Comparison of ENCODE assay signal across 17 mouse cellular contexts in the genomic region with DNA sequence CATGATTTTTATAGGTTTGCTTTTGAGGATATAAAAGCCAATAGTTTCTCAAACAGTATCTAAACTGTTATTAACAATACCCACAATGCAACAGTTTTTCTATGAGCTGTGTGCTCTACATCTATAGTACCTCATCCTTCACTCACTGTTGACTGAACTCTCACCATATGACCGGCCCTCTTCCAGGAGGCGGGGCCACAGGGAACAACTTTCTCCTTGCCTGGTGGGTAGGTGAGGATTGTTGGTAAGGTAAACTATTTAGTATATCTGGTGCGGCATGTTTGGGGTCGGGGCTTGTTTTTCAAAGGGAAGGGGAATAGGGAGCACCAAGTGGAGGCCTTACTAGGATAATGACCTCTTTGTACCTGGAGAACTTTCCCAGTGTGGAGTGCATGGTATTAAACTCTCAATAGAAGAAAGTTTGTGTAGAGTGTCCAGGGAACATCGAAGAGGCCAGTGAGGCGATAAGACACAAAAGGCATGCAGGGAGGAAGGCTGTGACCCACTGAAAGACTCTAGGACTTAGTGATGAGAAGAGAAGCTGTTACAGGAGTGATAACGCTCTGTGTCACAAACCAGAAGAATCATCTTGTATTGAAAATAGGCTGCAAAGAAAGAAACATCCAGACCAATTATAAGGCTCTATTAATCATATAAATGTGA.
"Had no signal": no experiment of that assay in that cellular context is flagged by ENCODE, and none has a peak within 500 bp of the region (broad histone marks: within the 10 kb centered on the region; RNA-seq: fewer than 3 reads in every experiment).

No protein-coding gene starts in this region.

- H3K4me1 ChIP-seq: kidney, embryonic 15.5 days; lung, embryonic 15.5 days had no signal

- H3K27me3 ChIP-seq: kidney, embryonic 15.5 days; lung, embryonic 15.5 days; midbrain, embryonic 12.5 days; midbrain, embryonic 15.5 days; neural tube, embryonic 12.5 days; neural tube, embryonic 15.5 days had no signal

- DNase-seq: kidney, adult 11 months; kidney, adult 8-10 months; kidney, postnatal 10 days; kidney, postnatal 36 days; layer of hippocampus, postnatal 36 days; lung, adult 18-20 months; lung, postnatal 10 days; lung, postnatal 36 days; thymus, adult 18-20 months; thymus, postnatal 36 days had no signal

- H3K4me2 ChIP-seq: kidney, embryonic 15.5 days; lung, embryonic 15.5 days; midbrain, embryonic 12.5 days; midbrain, embryonic 15.5 days; neural tube, embryonic 12.5 days; neural tube, embryonic 15.5 days had no signal

- H3K9me3 ChIP-seq: kidney, embryonic 15.5 days; lung, embryonic 15.5 days; midbrain, embryonic 12.5 days; midbrain, embryonic 15.5 days; neural tube, embryonic 12.5 days; neural tube, embryonic 15.5 days had no signal

- H3K27ac ChIP-seq: kidney, embryonic 15.5 days; left cerebral cortex, adult 2 months; lung, embryonic 15.5 days; midbrain, embryonic 12.5 days; midbrain, embryonic 15.5 days; neural tube, embryonic 12.5 days; neural tube, embryonic 15.5 days had no signal

- H3K4me3 ChIP-seq: kidney, embryonic 15.5 days; left cerebral cortex, adult 2 months; lung, embryonic 15.5 days; midbrain, embryonic 12.5 days; midbrain, embryonic 15.5 days; neural tube, embryonic 12.5 days; neural tube, embryonic 15.5 days had no signal

- H3K9ac ChIP-seq: kidney, embryonic 15.5 days; lung, embryonic 15.5 days; midbrain, embryonic 12.5 days; midbrain, embryonic 15.5 days; neural tube, embryonic 12.5 days; neural tube, embryonic 15.5 days had no signal

- H3K36me3 ChIP-seq: midbrain, embryonic 15.5 days had no signal

- ATAC-seq: midbrain, embryonic 15.5 days had no signal
